Mouse (Mus musculus): Measurements from ENCODE around the gene Lef1.

The Lef1 gene

GRCm38 (mm10) chr3:131110191-131111150 is at the start of gene Lef1:
Gene Lef1 (plus strand): TSS chr3:131110471.
- no peak for DNase-seq (ENCODE audit: low read depth, low spot score)

GRCm38 (mm10) chr3:131065001-131065400 is 45.3 kb upstream of the Lef1 start:
- no peak for DNase-seq (ENCODE audit: low read depth, low spot score)

GRCm38 (mm10) chr3:131066171-131066570 is 44.1 kb upstream of the Lef1 start:
- no peak for DNase-seq (ENCODE audit: low read depth, low spot score)

GRCm38 (mm10) chr3:131068000-131068399 is 42.3 kb upstream of the Lef1 start:
- no peak for DNase-seq (ENCODE audit: low read depth, low spot score)

- no peak for DNase-seq (ENCODE audit: low read depth, low spot score)
Measured at GRCm38 (mm10) chr3:131070210-131070609, 40.1 kb upstream of the Lef1 start.

- DNase-seq (ENCODE audit: low read depth, low spot score), result no peak
Measured at GRCm38 (mm10) chr3:131072661-131073060, 37.6 kb upstream of the Lef1 start.

GRCm38 (mm10) chr3:131073946-131074345 is 36.3 kb upstream of the Lef1 start:
- DNase-seq (ENCODE audit: low read depth, low spot score), result no peak

- no peak for DNase-seq (ENCODE audit: low read depth, low spot score)
Measured at GRCm38 (mm10) chr3:131078041-131078621, 32.1 kb upstream of the Lef1 start.

GRCm38 (mm10) chr3:131078719-131079118 is 31.6 kb upstream of the Lef1 start:
- DNase-seq (ENCODE audit: low read depth, low spot score), result no peak

GRCm38 (mm10) chr3:131083722-131084121 is 26.5 kb upstream of the Lef1 start:
- DNase-seq (ENCODE audit: low read depth, low spot score), result no peak

- no peak for DNase-seq (ENCODE audit: low read depth, low spot score)
Measured at GRCm38 (mm10) chr3:131084718-131085561, 25.3 kb upstream of the Lef1 start.

GRCm38 (mm10) chr3:131085978-131086377 is 24.3 kb upstream of the Lef1 start:
- DNase-seq (ENCODE audit: low read depth, low spot score), result no peak

GRCm38 (mm10) chr3:131089721-131090120 is 20.6 kb upstream of the Lef1 start:
- DNase-seq (ENCODE audit: low read depth, low spot score), result no peak

- no peak for DNase-seq (ENCODE audit: low read depth, low spot score)
Measured at GRCm38 (mm10) chr3:131092113-131092512, 18.2 kb upstream of the Lef1 start.

- DNase-seq (ENCODE audit: low read depth, low spot score), result no peak
Measured at GRCm38 (mm10) chr3:131093736-131094135, 16.5 kb upstream of the Lef1 start.

- no peak for DNase-seq (ENCODE audit: low read depth, low spot score)
Measured at GRCm38 (mm10) chr3:131096105-131096504, 14.2 kb upstream of the Lef1 start.

GRCm38 (mm10) chr3:131102191-131102774 is 8.0 kb upstream of the Lef1 start:
- DNase-seq (ENCODE audit: low read depth, low spot score), result no peak

GRCm38 (mm10) chr3:131105362-131105761 is 4.9 kb upstream of the Lef1 start:
- no peak for DNase-seq (ENCODE audit: low read depth, low spot score)

GRCm38 (mm10) chr3:131105940-131106401 is 4.3 kb upstream of the Lef1 start:
- no peak for DNase-seq (ENCODE audit: low read depth, low spot score)

GRCm38 (mm10) chr3:131106451-131107291 is 3.6 kb upstream of the Lef1 start:
- DNase-seq (ENCODE audit: low read depth, low spot score), result no peak
